In genomic region chr13:57407666-57408065, GRCm38 (mm10) we compare ENCODE assay signal across 16 mouse cellular contexts.
"Had no signal": no experiment of that assay in that cellular context is flagged by ENCODE, and none has a peak within 500 bp of the region (broad histone marks: within the 10 kb centered on the region; RNA-seq: fewer than 3 reads in every experiment).

No protein-coding gene starts in this region.

- H3K36me3 ChIP-seq: neural tube, embryonic 13.5 days; neural tube, embryonic 15.5 days; stomach, embryonic 15.5 days had no signal

- H3K4me1 ChIP-seq: neural tube, embryonic 13.5 days; neural tube, embryonic 15.5 days; stomach, embryonic 15.5 days had no signal

- H3K4me3 ChIP-seq: neural tube, embryonic 13.5 days; neural tube, embryonic 15.5 days; stomach, embryonic 15.5 days had no signal

- H3K27ac ChIP-seq: neural tube, embryonic 13.5 days; neural tube, embryonic 15.5 days; stomach, embryonic 15.5 days; stomach, postnatal 0 days had no signal

- H3K27me3 ChIP-seq: neural tube, embryonic 13.5 days; neural tube, embryonic 15.5 days; stomach, embryonic 15.5 days had no signal

- DNase-seq: retina, postnatal 1 day; right cerebral cortex, adult 18-20 months; right cerebral cortex, postnatal 14 days; right cerebral cortex, postnatal 25 days; right cerebral cortex, postnatal 4 days; spleen, adult 18-20 months; thymus, adult 18-20 months; thymus, adult 2 months; thymus, postnatal 14 days; thymus, postnatal 25 days; thymus, postnatal 36 days; thymus, postnatal 4 days had no signal

- H3K9me3 ChIP-seq: neural tube, embryonic 13.5 days; neural tube, embryonic 15.5 days; stomach, embryonic 15.5 days had no signal
